ENCODE assay signal across 8 mouse cellular contexts in genomic region chr11:79660361-79661205, GRCm38 (mm10).
DNase-seq lines count a peak whose midpoint lies in the region; ATAC-seq lines count a peak whose summit lies in the region.

No protein-coding gene starts in this region.

- peak overlapping the region; percentile 55 for H3K4me3 ChIP-seq in intestine, embryonic 14.5 days (ENCODE audit: low read depth, low read length)
- peak overlapping the region; percentile 74 for H3K4me3 ChIP-seq in midbrain, embryonic 10.5 days

- intact Hi-C loops in left cerebral cortex, postnatal 4 days (cut with DNase I): no loop called here

- DNase-seq in adrenal gland, adult (ENCODE audit: inconsistent age in 2 of 2, low spot score in 1 of 2): peak; percentile 84 to 90
- DNase-seq in cerebellum, adult 9-10 months: peak; percentile 85
- peak; percentile 73 to 83 for DNase-seq in frontal cortex, postnatal 10 days (ENCODE audit: low spot score in 2 of 2)
- peak; percentile 90 for DNase-seq in intestine, embryonic 14.5 days (ENCODE audit: low spot score)
- peak; percentile 68 for DNase-seq in left cerebral cortex, postnatal 4 days
- peak; percentile 85 for DNase-seq in midbrain, embryonic 10.5 days (ENCODE audit: low spot score)
- peak; percentile 69 to 76 for DNase-seq in right cerebral cortex, postnatal 36 days (ENCODE audit: low spot score in 2 of 2)
- peak; percentile 73 to 81 for DNase-seq in urinary bladder, postnatal 4 days (ENCODE audit: low spot score in 2 of 2)

- H3K4me2 ChIP-seq in intestine, embryonic 14.5 days (ENCODE audit: low read length): peak overlapping the region; percentile 99

- under 1% methylated on average over 66 of the region's 69 CpGs for WGBS in intestine, embryonic 14.5 days
- 1% methylated on average over 69 of the region's 69 CpGs for WGBS in midbrain, embryonic 10.5 days

- H3K36me3 ChIP-seq in intestine, embryonic 14.5 days (ENCODE audit: control insufficient read depth, insufficient read depth, low read length): no peaks in the 10 kb centered on the region
- H3K36me3 ChIP-seq in midbrain, embryonic 10.5 days: no peaks in the 10 kb centered on the region

- no peaks in the 10 kb centered on the region for H3K27me3 ChIP-seq in intestine, embryonic 14.5 days (replicated peaks; ENCODE audit: control insufficient read depth, insufficient read depth, low read length)
- peaks cover 21% of the 10 kb centered on the region; the same call in 1 of the 2 replicates for H3K27me3 ChIP-seq in midbrain, embryonic 10.5 days (ENCODE audit: low read depth, poor library complexity, severe bottlenecking)

- H3K4me1 ChIP-seq in intestine, embryonic 14.5 days (replicated peaks; ENCODE audit: control insufficient read depth, insufficient read depth, low read length): peaks cover 9% of the 10 kb centered on the region
- peaks cover 58% of the 10 kb centered on the region for H3K4me1 ChIP-seq in midbrain, embryonic 10.5 days

- H3K9me3 ChIP-seq in intestine, embryonic 14.5 days (ENCODE audit: control insufficient read depth, low read length): no peaks in the 10 kb centered on the region
- H3K9me3 ChIP-seq in midbrain, embryonic 10.5 days (replicated peaks): no peaks in the 10 kb centered on the region

- peak overlapping the region; percentile 59 for H3K9ac ChIP-seq in intestine, embryonic 14.5 days (ENCODE audit: low read length)

- 0 out of 2 replicates have a peak overlapping the region, but pooled peaks have one; percentile 8 for H3K27ac ChIP-seq in intestine, embryonic 14.5 days (ENCODE audit: low read depth)
- peak overlapping the region; percentile 92 for H3K27ac ChIP-seq in midbrain, embryonic 10.5 days (replicated peaks)

- ATAC-seq in intestine, embryonic 14.5 days (replicated peaks; ENCODE audit: low FRiP score, low TSS enrichment, low read depth): peak; percentile 91

Comparison
In these comparisons a context has a peak if more than half of its experiments do, and no peak if none do; other contexts are left out.
1. Peak in every context shown above with its lines: DNase-seq, ATAC-seq, H3K4me3 ChIP-seq and H3K27ac ChIP-seq.